Mouse (Mus musculus) layer of hippocampus, adult 9-10 months (tissue): ENCODE results near the gene Sphk2.

Source experiments
- DNase-seq: peaks from one replicate; pipeline ENCODE4 v3.0.0; 2022; ENCODE audit warnings: low spot score

The Sphk2 gene

DNA sequence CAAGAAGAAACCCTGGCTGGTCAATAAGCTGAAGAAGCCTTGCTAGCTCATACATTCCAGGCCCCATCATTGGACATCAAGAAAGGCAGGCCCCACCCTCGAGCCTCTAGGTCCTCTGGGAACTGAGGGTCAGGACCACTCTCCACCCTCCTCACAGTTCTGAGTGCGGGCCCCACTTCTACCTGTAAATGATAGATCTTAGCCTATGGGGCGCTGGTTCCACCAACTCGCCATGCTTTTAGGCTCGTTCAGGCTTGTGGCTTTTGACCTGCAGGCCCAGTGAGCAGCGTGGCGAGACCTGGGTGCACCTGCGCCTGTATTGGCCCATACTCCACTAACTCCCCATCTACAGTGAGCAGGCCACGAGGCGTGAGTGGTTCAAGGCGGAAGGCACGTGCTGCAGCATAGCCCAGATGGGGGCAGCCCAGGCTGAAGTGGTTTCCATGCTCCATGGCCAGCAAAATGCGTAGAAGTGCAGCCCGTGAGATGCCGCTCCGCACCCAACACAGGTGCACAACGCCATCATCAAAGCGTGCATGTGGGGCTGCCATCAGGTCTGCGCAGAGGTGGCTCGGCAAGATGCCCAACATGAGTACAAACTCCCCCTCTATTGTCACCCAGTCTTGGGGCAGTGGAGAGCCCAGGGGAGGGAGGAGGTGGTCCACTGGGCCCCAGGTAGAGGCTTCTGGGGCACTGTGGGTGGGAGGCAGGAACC, 7.2 kb downstream of the Sphk2 start:
- no peak for DNase-seq

DNA sequence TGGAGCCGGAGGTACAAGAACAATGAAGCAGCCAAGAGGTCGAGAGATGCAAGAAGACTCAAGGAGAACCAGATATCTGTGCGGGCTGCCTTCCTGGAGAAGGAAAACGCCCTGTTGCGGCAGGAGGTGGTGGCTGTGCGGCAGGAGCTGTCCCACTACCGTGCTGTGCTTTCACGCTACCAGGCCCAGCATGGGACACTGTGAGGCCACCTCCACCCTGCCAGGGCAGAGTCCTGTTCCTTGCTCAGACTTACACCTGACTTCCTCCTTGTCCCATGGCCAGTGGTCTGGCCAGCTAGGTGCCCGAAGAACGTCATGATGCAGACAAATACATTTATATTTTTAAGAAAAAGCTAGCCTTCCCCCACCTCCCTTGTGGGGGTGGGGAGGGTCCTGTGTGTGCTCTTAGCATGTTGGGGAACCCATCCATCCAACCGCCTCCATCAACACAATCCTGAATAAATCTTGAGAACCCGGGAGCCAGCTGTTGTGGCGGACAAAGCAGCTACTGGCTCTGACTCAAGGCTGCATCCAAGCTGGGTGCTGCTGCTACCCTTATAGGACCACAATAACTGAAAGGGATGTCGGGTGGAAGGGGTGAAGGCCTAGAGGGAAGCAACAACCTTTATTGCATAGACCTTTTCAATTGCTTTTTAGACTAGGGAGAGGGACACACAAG, 8.0 kb downstream of the Sphk2 start:
- DNase-seq, result no peak

DNA sequence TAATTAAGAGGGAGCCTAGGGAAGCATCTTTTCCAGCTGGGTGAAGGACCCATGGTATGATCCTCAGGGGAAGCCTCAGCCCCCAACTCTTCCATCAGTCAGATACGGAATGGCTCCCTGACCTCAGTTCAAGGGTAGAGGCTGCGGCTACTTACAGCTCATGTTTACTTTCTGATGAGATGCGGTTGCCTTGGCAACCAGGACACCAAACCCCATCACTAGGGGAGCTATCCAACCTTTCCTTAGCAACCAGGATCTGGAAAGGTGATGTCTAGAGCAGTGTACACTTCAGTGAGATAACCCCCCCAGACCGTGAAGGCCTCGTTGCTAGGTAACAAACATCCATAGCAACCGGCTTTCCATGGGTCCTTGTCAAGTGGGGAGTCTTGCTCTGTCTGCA, 8.8 kb downstream of the Sphk2 start:
- no peak for DNase-seq

DNA sequence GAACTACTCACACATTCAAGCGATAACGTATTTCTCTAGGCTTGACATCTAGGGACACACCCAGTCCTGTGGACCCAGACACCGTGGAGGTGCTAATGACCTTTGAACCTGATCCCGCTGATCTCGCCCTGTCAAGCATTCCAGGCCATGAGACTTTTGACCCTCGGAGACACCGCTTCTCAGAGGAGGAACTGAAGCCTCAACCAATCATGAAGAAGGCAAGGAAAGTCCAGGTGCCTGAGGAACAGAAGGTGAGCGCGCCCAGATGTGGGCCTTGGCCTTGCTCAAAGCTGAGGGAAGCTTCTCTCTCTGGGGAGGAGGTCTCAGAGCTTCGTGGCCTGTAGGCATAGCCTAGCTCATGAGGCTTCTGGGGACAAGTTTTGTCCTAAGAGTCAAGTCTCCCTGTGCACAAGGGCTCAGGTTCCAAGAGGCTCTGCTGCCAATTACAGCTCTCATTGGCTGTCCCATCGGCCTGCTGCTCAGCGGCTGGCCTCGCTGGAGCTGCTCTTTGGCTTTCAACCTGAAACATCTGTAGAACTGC, 9.5 kb downstream of the Sphk2 start:
- no peak for DNase-seq

DNA sequence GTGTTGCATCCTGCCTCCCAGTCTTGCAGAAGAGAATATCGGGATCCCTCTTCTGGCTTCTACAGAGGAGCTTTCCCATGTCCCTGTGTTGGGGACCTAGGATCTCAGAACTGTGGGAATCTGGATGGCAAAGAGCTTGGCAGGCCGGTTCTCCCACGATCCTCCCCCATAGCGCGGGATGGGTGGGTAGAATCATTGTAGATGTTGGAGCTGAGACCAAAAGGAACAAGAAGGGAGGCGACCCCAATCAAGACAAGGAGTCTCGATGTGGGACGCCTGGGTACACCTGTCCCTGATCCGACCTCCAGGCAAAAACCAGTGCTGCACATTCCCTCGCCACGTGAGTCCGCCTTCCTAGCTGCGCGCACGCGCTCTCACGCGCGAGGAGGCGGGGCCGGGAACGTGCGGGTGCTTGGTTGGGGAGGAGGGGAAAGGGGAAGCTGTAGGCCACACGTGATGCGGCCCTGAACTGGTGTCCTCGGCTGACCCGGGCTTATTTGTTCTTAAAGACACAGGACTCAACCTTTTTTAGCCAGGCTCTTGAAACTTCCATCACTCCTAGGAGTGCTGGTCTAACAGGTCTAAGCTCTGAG, 10.3 kb downstream of the Sphk2 start:
- DNase-seq, result peak; percentile 86

DNA sequence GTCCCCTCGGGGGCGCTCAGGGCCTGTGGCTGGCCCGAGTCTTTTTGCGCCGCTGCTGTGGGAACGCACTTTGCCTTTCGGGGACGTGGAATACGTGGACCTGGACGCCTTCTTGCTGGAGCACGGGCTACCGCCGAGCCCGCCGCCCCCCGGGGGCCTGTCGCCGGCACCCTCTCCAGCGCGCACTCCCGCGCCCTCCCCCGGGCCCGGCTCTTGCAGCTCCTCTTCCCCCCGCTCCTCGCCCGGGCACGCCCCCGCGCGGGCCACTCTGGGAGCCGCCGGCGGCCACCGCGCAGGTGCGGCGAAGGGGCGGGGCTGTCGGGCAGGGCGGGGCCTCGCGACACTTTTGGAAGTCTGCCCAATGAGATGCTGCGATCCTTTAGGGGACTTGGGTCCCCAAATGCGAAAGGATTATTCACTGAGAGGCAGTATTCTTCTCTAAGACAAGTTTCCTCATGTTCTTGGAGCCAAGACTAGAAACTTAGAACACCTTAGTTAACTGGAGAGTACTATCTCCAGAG, 11.0 kb downstream of the Sphk2 start:
- no peak for DNase-seq

DNA sequence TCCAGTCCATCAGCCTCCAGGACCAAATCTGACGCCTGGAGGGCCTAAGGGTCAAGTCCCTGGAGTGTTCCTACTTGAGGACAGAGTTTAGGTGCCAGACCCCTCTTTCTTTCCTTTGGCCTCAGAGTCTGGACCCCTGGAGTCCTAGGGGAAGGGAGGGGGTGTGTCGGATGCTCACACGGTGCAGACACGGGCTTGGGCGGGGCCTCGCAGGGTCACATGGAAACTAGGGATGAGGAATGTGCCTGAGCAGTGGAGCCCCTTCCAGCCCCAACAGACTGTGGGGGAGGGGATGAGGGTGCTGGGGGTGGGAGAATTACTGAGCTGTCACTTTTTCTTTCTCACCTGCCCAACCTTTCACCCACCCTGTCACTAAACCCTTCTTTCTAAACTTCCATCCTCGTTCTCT, 11.9 kb downstream of the Sphk2 start:
- no peak for DNase-seq

DNA sequence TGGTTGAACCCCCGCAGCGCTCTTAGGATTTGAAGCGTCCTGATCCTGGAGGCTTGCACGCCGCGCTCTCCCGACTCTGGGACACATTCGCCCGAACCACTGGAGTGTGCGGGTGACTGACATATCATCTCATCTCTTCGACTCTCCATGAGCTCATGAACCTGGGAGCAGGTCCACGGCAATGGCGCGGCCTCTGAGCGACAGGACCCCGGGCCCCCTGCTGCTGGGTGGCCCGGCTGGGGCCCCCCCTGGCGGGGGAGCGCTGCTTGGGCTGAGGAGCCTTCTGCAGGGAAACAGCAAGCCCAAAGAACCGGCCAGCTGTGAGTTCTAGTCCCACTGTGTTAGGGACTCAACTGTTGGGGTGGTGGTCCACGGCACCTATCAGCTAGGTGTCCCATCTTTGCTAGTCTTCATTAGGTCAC, 12.3 kb downstream of the Sphk2 start:
- DNase-seq, result no peak

DNA sequence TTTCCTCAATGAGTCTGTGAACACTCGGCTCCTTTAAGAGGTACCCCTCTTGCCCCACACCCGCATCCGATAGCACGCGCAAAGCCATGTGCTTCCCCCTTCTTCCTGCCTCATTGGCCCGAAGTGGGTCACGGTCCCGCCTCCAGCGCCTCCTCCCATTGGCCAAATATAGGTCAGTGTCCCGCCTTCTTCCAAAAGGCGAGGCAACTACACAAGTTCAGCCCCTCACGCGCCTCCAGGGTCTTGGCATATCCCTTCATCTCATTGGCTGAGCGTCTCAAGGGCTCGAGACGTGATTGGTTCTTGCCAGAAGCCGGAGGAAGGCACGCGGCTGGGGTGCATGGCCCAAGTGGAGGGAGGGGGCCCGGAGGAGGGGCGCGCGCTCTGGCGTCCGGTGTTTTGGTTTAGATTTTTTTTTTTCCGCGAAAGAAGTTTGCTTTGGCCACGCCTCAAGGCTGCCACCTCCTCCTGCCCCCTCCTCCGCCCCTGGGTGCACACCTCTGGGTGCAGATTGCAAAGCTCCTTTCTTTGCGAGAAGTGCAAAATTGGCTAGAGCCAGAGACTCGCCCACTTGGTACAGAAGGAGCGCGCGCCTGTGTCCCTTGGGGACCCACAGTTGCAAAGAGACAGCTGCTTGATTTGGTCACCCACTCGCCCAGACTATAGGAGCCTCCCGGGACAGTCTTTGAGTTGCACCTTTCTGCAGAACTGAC, 12.9 kb downstream of the Sphk2 start, which contains the start of gene Dbp:
Dbp (plus strand) TSS at position 359 of the 713 bp plus-strand sequence.
- DNase-seq, result peak; percentile 99

DNA sequence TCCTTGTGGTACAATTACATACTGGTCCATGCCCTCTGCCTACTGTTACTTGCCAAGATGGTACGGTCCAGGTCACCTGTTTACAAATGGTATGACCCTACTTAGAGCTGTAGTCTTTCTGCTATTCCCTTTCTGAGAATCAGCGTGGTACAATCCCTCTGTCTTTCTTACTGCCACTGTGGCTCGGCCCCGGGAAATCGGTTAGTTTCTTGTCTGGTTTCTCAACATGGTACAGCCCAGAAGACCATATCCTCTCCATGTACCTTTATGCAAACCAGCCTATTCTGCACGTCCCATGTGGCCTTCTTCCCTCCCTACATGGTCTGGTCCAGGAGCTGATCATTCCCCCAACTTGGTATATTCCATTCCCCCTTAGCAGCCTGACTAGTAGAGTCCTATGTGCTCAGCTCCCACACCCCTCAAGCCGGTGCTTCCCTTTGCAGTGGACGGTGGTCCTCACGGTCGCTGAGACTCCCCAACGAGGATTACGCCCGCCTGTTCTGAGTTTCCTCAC, 13.7 kb downstream of the Sphk2 start:
- no peak for DNase-seq

DNA sequence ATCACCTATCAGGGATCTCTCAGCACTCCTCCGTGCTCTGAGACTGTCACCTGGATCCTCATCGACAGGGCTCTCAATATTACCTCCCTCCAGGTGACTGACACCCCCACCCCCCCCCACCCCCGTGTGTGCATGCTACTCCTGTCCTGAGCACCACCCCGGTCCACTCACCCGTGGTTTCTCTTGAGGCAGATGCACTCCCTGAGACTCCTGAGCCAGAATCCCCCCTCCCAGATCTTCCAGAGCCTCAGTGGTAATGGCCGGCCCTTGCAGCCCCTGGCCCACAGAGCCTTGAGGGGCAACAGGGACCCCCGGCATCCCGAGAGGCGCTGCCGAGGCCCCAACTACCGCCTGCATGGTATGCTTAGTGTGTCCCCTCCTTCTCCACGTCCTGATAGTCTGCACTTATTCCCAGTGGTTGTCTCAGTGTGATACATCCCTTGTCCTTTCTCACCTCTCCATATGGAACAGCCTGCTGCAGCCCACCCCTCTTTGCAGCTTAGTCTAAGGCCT, 14.2 kb downstream of the Sphk2 start:
- DNase-seq, result no peak

DNA sequence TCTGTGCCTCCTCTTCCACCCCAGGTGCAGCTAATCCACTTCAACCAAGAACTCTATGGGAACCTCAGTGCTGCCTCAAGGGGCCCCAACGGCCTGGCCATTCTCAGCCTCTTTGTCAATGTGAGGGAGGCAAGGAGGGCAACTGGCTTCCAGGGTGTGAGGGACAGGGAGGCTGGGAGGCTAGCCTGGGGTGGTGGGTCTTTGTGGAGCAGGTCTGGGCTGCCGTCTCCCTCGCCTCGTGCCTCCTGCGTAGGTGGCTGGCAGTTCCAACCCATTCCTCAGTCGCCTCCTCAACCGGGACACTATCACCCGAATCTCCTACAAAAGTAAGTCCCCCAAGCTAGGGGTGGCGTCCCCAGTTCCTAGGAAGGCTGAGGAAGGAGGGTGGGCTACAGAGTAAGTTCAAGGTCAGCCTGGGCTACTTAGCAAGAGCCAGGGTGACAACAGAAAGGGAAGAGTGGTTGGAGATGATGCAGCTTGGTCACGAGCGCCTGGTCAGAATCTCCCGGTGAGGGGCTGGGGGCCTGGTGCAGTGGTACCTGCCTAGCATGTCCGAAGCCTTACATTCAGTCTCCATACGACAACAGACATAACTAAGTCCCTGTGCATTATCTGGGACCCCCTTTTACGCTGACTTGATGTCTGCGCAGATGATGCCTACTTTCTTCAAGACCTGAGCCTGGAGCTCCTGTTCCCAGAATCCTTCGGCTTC, 14.8 kb downstream of the Sphk2 start:
- no peak for DNase-seq

DNA sequence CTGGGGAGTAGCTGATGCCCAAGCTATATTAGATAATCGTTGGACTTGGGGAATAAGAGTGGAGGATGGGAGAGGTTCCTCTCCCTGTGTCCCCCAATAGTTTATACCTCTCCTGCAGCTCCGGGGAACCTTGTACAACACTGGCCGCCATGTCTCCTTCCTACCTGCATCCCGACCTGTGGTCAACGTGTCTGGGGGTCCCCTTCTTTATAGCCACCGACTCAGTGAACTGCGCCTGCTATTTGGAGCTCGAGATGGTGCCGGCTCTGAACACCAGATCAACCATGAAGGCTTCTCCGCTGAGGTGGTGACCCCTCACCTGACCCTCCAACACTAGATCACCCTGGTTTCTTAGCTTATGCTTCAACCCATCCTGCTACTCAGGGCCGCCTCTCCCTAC, 15.5 kb downstream of the Sphk2 start:
- no peak for DNase-seq

DNA sequence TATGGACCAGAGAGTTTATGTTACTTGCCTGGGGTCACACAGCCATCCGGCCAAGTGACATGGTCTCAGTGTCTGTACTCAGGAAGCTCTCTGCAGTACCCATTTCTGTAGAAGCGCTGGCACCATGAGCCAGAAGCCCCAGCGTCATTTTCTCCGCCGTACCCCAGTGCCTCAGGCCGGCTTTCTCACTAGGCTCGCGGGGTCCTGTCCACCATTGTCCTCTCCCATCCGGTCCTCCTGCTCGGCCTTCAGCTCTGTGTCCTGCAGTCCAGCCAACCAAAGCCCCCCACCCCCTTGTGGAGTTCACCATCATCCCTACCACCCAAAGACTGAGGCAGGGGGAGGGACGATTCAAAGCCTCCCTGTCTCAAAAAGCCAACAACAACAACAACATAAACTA, 16.2 kb downstream of the Sphk2 start:
- DNase-seq, result no peak

DNA sequence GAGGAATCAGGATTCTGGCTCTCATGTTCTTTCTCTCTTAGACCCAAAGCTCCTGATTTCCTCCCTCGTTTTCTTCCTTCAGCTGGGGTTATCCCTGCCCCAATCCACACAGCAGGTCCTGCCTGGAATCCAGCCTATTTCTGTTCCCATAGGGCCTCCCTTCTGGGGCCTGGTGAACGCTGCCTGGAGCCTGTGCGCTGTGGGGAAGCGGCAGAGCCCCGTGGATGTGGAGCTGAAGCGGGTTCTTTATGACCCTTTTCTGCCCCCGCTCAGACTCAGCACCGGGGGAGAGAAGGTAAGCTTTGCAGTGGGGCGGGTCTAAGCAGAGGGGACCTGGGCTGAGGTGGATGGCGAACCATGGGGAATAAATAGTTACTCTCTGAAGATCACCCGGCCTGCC, 16.7 kb downstream of the Sphk2 start:
- no peak for DNase-seq

DNA sequence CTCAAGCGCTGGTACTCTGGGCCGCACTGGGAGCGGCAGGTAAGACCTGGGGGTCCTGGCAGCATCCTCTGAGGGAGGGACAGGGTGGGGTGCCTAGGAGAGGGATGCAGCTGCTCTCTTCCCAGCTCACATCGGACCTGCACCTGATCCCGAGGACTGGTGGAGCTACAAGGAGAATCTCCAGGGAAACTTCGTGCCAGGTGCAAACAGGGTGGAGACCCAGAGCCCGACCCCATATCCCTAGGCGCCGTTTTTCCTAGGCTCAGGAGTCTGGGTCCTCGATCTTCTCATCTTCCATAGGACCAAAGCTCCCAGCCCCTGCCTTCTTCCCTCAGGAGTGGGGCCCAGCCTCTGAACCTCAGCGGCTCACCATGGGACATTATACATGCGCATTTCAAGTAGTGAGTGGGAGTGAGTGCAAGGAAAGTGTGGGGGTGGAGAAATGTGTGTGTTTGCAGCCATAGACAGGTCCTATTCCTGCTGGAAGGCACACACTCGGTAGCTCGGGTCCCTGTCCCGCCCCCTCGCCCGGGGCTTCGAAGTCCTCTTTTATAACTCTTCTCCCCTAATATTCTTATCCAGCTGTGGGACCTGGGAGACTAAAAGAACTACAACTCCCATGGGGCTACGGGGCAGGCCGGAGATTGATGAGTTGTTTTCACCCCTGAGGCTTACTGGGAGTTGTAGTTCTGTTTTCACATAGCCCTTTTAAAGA, 17.3 kb downstream of the Sphk2 start:
- no peak for DNase-seq

DNA sequence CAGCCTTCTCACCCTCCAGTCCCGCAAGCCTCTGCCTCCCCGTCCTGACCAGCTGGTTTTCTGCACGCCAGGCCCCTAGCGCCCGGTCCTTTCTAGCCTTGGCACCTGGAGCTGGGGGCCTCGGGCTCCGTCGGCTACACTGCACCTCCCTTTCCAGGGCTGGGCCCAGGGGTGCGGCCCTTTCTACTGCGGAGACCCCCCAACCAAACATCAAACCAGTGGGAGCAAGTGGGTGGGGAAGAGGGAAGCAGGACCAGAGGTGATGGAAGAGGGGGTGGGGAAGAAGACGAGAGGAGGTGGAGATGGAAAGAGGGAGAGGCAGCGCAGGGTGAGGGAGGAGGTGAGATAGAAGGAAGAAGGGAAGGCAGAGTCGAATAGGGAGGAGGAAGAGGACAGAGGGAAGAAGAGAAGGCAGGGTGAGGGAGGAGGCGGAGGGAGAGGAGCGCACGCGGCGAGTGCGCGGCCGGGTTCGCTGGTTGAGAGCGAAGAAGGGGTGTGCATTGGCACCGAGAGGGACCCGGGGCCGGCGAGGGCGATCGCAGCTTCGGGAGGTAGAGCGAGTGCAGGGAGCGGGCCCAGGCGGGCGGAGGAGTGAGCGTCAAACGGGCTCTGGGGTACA, 18.2 kb downstream of the Sphk2 start, which contains the start of gene Car11:
Car11 (plus strand) TSS at position 321 of the 619 bp plus-strand sequence.
- DNase-seq, result no peak

DNA sequence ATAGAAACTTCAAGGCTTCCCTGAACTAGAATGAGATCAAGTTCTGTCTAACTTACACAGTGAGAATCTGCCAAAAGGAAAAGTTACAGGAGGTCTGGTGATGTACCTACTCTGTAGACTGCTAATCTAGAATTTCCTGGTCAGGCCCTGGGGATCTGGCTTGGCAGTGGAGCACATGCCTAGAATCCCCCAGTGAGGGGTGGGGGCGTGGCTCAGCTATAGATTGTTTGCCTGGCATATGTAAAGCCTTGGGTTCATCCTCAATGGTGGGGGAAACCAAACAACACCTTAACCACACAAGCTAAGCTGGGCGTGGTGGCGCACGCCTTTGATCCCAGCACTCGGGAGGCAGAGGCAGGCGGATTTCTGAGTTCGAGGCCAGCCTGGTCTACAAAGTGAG, 19.9 kb downstream of the Sphk2 start:
- no peak for DNase-seq

DNA sequence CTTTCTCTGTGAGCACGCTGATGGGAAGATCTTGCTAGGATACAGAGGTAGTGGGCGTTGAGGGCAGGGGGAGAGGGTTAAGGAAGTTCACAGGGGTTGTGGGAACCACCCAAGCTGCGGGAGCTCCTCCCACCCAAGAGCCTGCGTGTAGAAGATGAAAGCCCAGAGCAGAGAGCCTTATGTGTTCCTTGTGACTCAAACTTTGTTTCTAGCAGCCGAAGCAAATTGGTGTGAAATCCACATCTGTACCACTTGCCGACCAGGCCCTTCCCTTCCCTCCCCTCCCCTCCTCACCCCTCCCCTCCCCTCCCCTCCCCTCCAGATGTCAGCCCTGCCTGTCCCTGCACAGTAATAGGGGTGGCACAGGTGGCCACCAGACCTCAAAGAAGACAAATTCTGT, 22.7 kb downstream of the Sphk2 start:
- no peak for DNase-seq
